Mouse (Mus musculus) Patski (cell line): ENCODE data around the gene Duoxa1. TPM values are rescaled to one million over a fixed set of nuclear protein-coding genes. Genes with fewer than 3 reads are reported as not detected.

ENCODE experiments used
- ATAC-seq: fragments of 100-300 bp; one replicate; pipeline ENCODE4 v1.8.0; 2021
- CTCF ChIA-PET: fragments of 350-600 bp; sonication (Branson Sonifier 250); formaldehyde crosslinking; loops from one replicate; lab custom pipeline; 2022; ENCODE audit warnings: inconsistent platforms; lab: Charles Lee
- POLR2A ChIA-PET: fragments of 350-600 bp; sonication (Branson Sonifier 250); formaldehyde crosslinking; loops from one replicate; lab custom pipeline; 2022; ENCODE audit warnings: antibody characterized with exemption, inconsistent platforms; lab: Charles Lee
- DNase-seq: peaks from one replicate; pipeline ENCODE4 v3.0.0-alpha.2; 2011; ENCODE audit warnings: low read depth, low spot score
- H3K27me3 ChIP-seq: fragments of 371-371 bp; one replicate; pipeline ENCODE4 v1.5.1; 2021
- CTCF ChIP-seq: fragments of 100-300 bp; IDR thresholded peaks from one replicate; pipeline ENCODE4 v1.5.1; 2021
- in situ Hi-C: fragments of 300-500 bp; cut with MboI; formaldehyde crosslinking; loops from 3 replicates; pipeline ENCODE4 v1.11.1; 2018; ENCODE audit warnings: low pct_unique_long_range_greater_than_20kb, mixed read lengths
- polyA plus RNA-seq: library from polyadenylated mRNA; unstranded; gene quantifications from one replicate; pipeline ENCODE4 v1.2.3, GENCODE M21; 2021

The Duoxa1 gene
- polyA plus RNA-seq, 1 experiment from 2014 or later = 0.05 TPM

DNA sequence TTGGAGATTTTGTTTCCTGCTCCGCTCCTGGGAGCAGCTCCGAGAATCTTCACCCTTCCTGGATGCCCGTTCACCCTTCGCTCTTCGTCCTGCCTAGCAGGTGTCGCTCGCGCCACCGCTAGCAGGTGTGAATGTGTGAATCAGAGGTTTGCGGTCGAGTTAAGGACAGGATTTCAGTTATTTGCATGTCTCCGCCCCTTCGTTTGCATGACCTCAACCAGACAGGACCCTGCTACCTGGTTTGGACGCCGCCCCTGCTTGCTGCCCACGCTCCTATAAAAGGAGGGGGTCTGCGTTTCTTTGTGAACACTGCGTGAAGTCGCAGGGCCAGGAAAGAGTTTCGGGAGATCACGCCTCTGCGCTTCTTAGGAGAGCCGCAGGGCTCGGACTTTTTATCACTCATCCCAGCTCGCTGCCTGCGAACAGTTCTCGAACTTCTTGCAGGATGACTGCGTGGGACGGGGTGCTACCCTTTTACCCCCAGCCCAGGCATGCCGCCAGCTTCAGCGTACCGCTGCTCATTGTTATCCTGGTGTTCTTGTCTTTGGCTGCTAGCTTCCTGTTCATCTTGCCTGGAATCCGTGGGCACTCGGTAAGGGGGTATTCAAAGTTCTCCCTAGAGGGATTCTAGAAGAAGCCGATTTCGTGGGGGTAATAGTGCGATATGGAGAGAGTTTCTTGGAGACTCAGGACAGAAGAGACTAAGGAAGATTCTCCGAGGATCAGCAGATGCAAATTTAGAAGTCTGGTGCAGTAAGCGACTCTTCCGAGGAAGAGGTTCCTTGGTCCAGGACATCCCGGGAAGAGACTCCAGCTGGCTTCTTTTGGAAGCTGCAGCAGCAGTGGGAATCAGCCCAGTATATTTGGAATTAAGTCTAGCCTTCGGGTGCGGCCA lies 14.7 kb downstream of the Duoxa1 start, which contains the start of gene Duoxa2:
Gene Duoxa2, plus strand, starts transcription at position 305 of the 895 bp plus-strand sequence.
- TF ChIP-seq CTCF = no peak
- no peak for DNase-seq
- ChIA-PET POLR2A (no interaction called here), CTCF (no interaction called here)
- in situ Hi-C loops = no loop called here
- no peak for ATAC-seq
- H3K27me3 ChIP-seq = peaks cover 31% of the 10 kb centered on the region

DNA sequence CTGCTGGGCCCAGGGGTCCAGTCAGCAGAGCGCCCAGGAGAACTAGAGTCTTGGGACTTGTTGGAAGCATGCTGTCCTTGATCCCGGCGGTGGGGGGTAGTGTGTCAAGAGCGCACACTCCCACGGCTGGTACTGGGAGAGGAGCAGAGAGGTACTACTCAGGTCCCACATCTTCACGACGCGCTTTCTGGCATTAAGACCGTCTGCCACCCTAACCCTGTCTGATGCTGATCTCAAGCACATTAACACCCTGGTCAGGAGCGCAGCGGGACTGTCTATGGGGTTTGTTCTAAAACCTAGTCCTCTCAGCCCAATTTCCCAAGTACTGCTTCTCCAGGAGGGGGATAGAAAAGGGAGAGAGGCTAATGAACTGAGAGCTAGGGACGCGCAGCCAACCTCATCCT lies 15.4 kb downstream of the Duoxa1 start, which contains the start of gene Duox2:
Gene Duox2, minus strand, starts transcription at position 354 of the 404 bp plus-strand sequence.
- ATAC-seq = no peak
- DNase-seq = no peak
- H3K27me3 ChIP-seq = peaks cover 31% of the 10 kb centered on the region
- in situ Hi-C loops = no loop called here
- no peak for TF ChIP-seq CTCF
- ChIA-PET POLR2A (interaction anchor here (0.6 kb wide), 1 partner anchor 214 kb away, joined by 3 read pairs; no protein-coding TSS in a partner anchor), CTCF (no interaction called here)

DNA sequence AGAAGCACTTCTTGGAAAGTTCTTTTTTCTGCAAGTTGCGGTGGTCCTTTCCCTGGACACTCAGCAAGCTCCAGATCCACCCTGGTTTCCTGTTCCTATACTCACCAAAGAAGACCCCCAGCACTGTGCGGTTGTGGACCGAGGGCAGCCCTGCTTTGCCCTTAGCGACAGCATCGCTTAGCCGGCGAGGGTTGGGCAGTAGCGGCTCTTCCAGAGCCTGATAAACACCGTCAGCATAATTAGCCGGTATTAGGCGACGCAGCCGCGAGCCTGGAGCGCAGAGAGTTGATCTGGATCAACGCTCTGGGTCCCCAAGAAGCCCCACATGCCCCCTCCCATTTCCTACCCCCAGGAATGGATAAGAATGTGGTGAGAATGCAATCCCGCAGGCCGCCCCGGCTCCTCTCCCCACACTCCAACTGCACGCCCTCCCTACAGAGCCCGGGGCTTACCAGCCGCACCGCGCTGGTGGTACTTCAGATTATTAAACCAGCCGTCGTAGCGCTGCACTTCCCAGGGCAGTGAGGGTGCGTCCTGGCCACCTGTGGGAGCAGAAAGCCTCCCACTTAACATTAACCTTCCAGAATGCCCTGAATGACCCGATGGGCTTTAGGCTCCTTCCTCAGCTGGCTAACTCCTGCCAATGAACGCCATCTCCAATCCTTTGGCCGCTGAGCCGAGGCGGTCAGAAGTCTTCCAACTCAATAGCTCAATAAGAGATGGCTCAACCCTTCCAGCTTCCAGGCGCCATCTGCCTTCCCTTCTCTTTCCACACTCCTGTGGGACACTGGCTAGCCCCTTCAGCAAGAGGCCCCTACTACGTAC lies 16.0 kb downstream of the Duoxa1 start:
- no peak for TF ChIP-seq CTCF
- POLR2A ChIA-PET = interaction anchor here (0.6 kb wide), 1 partner anchor 213 kb away, joined by 3 read pairs; no protein-coding TSS in a partner anchor
- H3K27me3 ChIP-seq = peaks cover 31% of the 10 kb centered on the region

DNA sequence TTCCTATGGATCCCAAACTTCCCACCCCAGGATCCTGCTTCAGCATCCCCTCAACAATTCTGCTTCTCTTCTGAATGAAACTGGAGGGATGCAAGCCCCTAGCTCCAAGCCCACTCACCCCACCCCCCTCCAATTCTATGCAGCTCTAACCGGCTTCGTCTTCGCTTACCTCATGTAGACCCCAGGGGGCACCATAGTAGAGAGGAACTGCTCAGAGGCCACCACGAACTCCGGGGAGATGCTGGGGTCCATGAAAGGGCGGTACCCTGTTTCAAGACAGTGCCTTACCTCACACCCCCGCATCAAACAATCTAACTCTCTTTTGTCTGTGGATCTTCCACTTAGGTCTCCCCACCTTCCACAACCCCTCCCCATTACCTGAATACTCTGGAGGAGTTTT lies 18.6 kb downstream of the Duoxa1 start:
- ATAC-seq = no peak
- ChIA-PET CTCF (interaction anchor here (1.6 kb wide), 1 partner anchor 8 kb away, joined by 7 read pairs; no protein-coding TSS in a partner anchor), POLR2A (no interaction called here)
- in situ Hi-C loops = no loop called here
- H3K27me3 ChIP-seq = peaks cover 25% of the 10 kb centered on the region
- TF ChIP-seq CTCF = no peak
- no peak for DNase-seq

More for the DNA sequence above, 16.0 kb downstream of the Duoxa1 start:
- CTCF ChIA-PET = no interaction called here
- DNase-seq (no peak), ATAC-seq (no peak)
- in situ Hi-C loops = no loop called here

DNA sequence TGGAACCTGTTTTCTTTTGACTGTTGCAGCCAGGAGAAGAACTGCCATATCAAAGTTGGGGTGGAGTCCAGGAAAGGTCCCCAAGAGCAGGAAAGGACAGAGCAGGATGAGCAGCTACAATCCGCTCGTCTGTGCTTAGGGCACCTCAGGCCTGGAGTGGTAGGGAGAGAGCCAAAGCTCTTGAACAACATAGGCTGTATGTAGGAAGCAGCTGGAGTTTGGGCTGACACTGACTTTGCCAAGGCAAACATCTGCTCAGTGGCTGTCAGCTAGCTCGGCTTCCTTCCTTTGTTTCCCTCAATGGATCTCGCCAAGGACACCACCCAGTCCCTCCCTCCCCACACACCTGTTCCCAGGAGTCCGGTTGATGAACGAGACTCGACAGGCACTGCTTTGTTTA lies 27.4 kb downstream of the Duoxa1 start:
- TF ChIP-seq CTCF = no peak
- in situ Hi-C loops = no loop called here
- DNase-seq = no peak
- ChIA-PET CTCF (no interaction called here), POLR2A (no interaction called here)
- no peak for ATAC-seq
- no peaks in the 10 kb centered on the region for H3K27me3 ChIP-seq

DNA sequence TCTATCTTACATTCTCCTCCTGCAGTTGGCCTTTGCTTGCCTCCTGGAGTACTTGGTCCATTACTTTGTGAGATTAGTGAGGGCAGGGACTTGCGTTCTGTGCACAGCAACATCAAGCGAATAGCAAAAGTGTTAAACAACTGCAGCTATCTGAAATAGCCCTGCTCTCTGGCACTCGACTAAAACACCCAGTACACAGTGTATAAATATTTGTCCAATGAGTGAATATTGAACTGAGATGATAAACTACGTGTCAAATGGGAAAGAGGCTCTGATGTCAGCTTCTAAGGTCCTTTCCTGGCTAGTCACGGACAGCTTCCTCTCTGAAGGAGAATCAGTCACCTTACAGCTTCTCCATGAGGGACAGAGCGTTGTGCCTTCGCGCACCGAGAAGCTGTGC lies 29.4 kb downstream of the Duoxa1 start:
- ATAC-seq = no peak
- no peak for TF ChIP-seq CTCF
- POLR2A ChIA-PET = no interaction called here
- DNase-seq = no peak
- H3K27me3 ChIP-seq = peaks cover 3% of the 10 kb centered on the region
- in situ Hi-C loops = no loop called here
- CTCF ChIA-PET = interaction anchor here (1.1 kb wide), 1 partner anchor 18 kb away, joined by 3 read pairs; no protein-coding TSS in a partner anchor

DNA sequence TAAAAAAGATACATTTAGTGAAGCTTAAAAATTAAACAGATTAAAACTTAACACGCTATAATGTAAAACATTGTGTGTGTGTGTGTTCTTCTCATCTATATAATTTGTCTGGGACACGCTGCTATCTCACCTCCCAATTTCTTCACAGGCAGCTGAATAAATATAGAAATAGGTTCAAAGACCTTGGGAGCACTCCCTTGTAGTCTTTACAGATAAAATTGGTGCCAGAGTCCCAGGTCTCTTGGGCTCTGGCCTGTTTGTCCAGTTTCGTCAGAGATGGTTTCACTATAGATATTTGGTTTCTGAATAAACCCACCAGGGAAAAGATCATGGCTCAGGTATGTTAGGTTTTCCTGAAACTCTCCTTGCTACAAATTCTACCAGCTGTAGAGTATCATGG lies 34.8 kb downstream of the Duoxa1 start:
- no peak for ATAC-seq
- CTCF ChIA-PET = interaction anchor here (1.3 kb wide), 1 partner anchor 25 kb away, joined by 3 read pairs; no protein-coding TSS in a partner anchor

DNA sequence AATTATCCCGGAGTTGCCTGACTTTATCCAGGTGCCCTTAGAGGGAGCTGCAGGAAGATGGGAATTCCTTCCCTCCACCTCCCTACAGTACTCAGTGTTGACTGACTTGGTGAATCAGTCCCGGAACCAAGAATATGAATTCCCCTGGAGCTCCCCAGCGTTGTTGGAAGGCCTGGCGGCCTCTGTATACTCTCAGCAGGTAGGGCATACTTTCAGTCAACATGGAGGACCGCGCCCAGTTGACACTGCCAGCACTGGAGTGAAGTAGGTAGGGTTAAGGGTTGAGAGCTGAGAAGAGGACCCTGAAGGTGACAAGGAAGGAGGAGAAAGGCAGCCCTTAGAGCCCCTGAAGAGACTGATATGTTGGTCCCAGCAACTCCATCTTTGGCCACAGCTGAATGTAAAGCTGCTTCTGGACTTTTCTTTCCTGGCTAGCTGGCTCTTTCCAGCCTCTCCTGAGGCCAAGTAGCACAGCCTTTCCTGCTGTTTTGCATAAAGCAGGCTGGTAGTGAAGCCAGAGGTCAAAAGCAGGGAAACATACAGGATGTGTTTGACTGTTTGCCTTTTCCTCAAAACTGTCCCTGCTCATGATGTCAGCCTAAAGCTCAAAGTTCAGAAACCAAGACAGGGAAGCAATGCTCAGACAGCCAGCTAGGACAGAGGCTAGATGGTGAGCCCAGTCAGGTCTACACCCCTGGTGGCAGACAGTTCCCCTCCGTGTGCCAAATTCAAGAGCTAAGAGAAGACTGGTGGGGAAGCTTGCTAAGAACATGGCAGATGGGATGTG lies 46.9 kb downstream of the Duoxa1 start:
- DNase-seq (no peak), ATAC-seq (no peak)
- in situ Hi-C loops = no loop called here
- ChIA-PET POLR2A (no interaction called here), CTCF (interaction anchor here (1.3 kb wide), 1 partner anchor 17 kb away, joined by 3 read pairs; no protein-coding TSS in a partner anchor)
- no peaks in the 10 kb centered on the region for H3K27me3 ChIP-seq
- TF ChIP-seq CTCF = no peak

More for the DNA sequence above, 34.8 kb downstream of the Duoxa1 start:
- no peak for DNase-seq
- in situ Hi-C loops = no loop called here
- TF ChIP-seq CTCF = no peak
- peaks cover 10% of the 10 kb centered on the region for H3K27me3 ChIP-seq
- POLR2A ChIA-PET = no interaction called here

DNA sequence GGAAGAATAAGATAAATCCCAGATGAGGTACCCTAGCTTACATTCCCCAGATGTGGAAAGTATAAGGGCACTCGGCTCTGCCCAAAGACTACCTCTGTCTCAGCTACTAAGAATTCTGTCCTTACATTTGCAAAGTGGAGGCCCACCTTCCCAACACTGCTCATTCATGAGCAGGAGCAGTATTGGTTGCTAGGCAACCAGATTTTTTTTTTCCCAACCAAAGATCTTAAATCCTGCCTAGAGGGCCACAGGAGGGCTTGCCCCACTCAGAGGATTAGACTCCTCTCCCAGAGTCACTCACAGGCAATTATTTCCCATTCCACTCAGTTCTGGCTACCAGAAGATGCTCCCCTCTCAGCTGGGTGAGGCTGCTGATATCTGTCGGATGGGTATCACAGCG lies 48.8 kb downstream of the Duoxa1 start:
- ChIA-PET CTCF (interaction anchor here (1.3 kb wide), 1 partner anchor 38 kb away, joined by 3 read pairs; no protein-coding TSS in a partner anchor), POLR2A (interaction anchor here (0.6 kb wide), 1 partner anchor 253 kb away, joined by 3 read pairs; no protein-coding TSS in a partner anchor)
- DNase-seq = no peak
- H3K27me3 ChIP-seq = no peaks in the 10 kb centered on the region
- ATAC-seq = no peak
- in situ Hi-C loops = no loop called here
- TF ChIP-seq CTCF = no peak
